Mouse (Mus musculus) hindbrain, embryonic 14.5 days (tissue): ENCODE measurements around the gene Prr5. TPM values are rescaled to one million over a fixed set of nuclear protein-coding genes. Genes with fewer than 3 reads are reported as not detected.

Source experiments
- ATAC-seq: fragments of 200-750 bp; cut with Nextera tagmentation; 2 replicates; pipeline ENCODE4 v1.8.0; 2017; ENCODE audit warnings: moderate number of reproducible peaks, mild to moderate bottlenecking, moderate TSS enrichment, moderate library complexity; ENCODE audit not compliant: low FRiP score
- DNase-seq: peaks from one replicate; pipeline ENCODE4 v3.0.0-alpha.2; 2015; ENCODE audit warnings: low spot score
- H3K27ac ChIP-seq: fragments of 300-500 bp; sonication (generic); 2 replicates; pipeline ENCODE4 v1.5.1; 2014; ENCODE audit warnings: mild to moderate bottlenecking, moderate library complexity
- H3K27me3 ChIP-seq: fragments of 300-500 bp; sonication (generic); 2 replicates; pipeline ENCODE4 v1.6.1; 2014; ENCODE audit warnings: mild to moderate bottlenecking, low read length, mixed read lengths; ENCODE audit not compliant: control insufficient read depth, insufficient read depth
- H3K36me3 ChIP-seq: fragments of 300-500 bp; sonication (generic); replicated peaks from 2 replicates; pipeline ENCODE4 v1.6.1; 2014; ENCODE audit not compliant: control insufficient read depth, insufficient read depth
- H3K4me1 ChIP-seq: fragments of 300-500 bp; sonication (generic); replicated peaks from 2 replicates; pipeline ENCODE4 v1.6.1; 2014; ENCODE audit warnings: antibody characterized with exemption, low read length, mixed read lengths; ENCODE audit not compliant: control insufficient read depth, insufficient read depth
- H3K4me2 ChIP-seq: fragments of 300-500 bp; sonication (generic); replicated peaks from 2 replicates; pipeline ENCODE4 v1.6.1; 2014; ENCODE audit warnings: mild to moderate bottlenecking, moderate library complexity
- H3K4me3 ChIP-seq: fragments of 300-500 bp; sonication (generic); replicated peaks from 2 replicates; pipeline ENCODE4 v1.5.1; 2014; ENCODE audit warnings: mild to moderate bottlenecking, low read length
- H3K9ac ChIP-seq: fragments of 300-500 bp; sonication (generic); 2 replicates; pipeline ENCODE4 v1.6.1; 2014
- H3K9me3 ChIP-seq: fragments of 300-500 bp; sonication (generic); 2 replicates; pipeline ENCODE4 v1.6.1; 2016; ENCODE audit warnings: low read length; ENCODE audit not compliant: control insufficient read depth
- WGBS: fragments of 180-500 bp; shearing (Covaris S2); extraction: QIAGEN DNeasy Blood & Tissue Kit; methylation state at CpG from one replicate; pipeline ENCODE4 v1.1.7; 2014; 5-methylcytosine and 5-hydroxymethylcytosine counted together
- polyA plus RNA-seq: library from polyadenylated mRNA; unstranded; fragments of >200 nt; fragmentation: Nextera tagmentation; extraction: Ambion mirVana; gene quantifications from 2 replicates; pipeline ENCODE4 v1.2.1, GENCODE M21; 2014

The Prr5 gene
- polyA plus RNA-seq, 1 experiment from 2014 or later, result 27.1 TPM

GRCm38 (mm10) chr15:84672616-84673015 lies 3.2 kb downstream of the Prr5 start:
- Histone ChIP-seq H3K27ac (no peak overlapping the region), H3K4me3 (no peak overlapping the region), H3K36me3 (no peaks in the 10 kb centered on the region), H3K4me2 (no peak overlapping the region), H3K4me1 (no peaks in the 10 kb centered on the region), H3K9ac (no peak overlapping the region), H3K27me3 (no peaks in the 10 kb centered on the region), H3K9me3 (no peaks in the 10 kb centered on the region)
- no peak for DNase-seq
- ATAC-seq, result no peak
- 64% methylated on average over 3 of the region's 3 CpGs for WGBS

- Histone ChIP-seq H3K27me3 (no peaks in the 10 kb centered on the region), H3K9ac (no peak overlapping the region), H3K4me1 (no peaks in the 10 kb centered on the region), H3K4me3 (no peak overlapping the region), H3K27ac (no peak overlapping the region), H3K4me2 (no peak overlapping the region), H3K36me3 (no peaks in the 10 kb centered on the region), H3K9me3 (no peaks in the 10 kb centered on the region)
- WGBS, result 71% methylated on average over 11 of the region's 11 CpGs
- DNase-seq (no peak), ATAC-seq (no peak)
Measured at GRCm38 (mm10) chr15:84674329-84675067, 5.1 kb downstream of the Prr5 start.

GRCm38 (mm10) chr15:84675317-84675716 lies 5.9 kb downstream of the Prr5 start:
- Histone ChIP-seq H3K4me3 (no peak overlapping the region), H3K4me2 (no peak overlapping the region), H3K9ac (no peak overlapping the region), H3K27ac (no peak overlapping the region), H3K4me1 (peaks cover 1% of the 10 kb centered on the region; the same call in 1 of the 2 replicates), H3K27me3 (peaks cover 5% of the 10 kb centered on the region), H3K9me3 (no peaks in the 10 kb centered on the region), H3K36me3 (no peaks in the 10 kb centered on the region)
- ATAC-seq (no peak), DNase-seq (no peak)
- 80% methylated on average over 8 of the region's 8 CpGs for WGBS

- H3K4me1 ChIP-seq, result peaks cover 19% of the 10 kb centered on the region
- no peak overlapping the region for H3K4me3 ChIP-seq
- H3K36me3 ChIP-seq, result no peaks in the 10 kb centered on the region
- H3K9me3 ChIP-seq, result no peaks in the 10 kb centered on the region
- ATAC-seq, result no peak
- H3K4me2 ChIP-seq, result no peak overlapping the region
- no peak overlapping the region for H3K9ac ChIP-seq
- no peak for DNase-seq
- peaks cover 22% of the 10 kb centered on the region for H3K27me3 ChIP-seq
- H3K27ac ChIP-seq, result no peak overlapping the region
- WGBS, result 74% methylated on average over 11 of the region's 11 CpGs
Measured at GRCm38 (mm10) chr15:84677943-84678342, 8.5 kb downstream of the Prr5 start.

- no peaks in the 10 kb centered on the region for H3K9me3 ChIP-seq
- ATAC-seq (no peak), DNase-seq (no peak)
- no peaks in the 10 kb centered on the region for H3K36me3 ChIP-seq
- no peak overlapping the region for H3K4me2 ChIP-seq
- 96% methylated on average over 4 of the region's 4 CpGs for WGBS
- H3K4me3 ChIP-seq, result no peak overlapping the region
- no peak overlapping the region for H3K27ac ChIP-seq
- H3K4me1 ChIP-seq, result peaks cover 19% of the 10 kb centered on the region
- no peak overlapping the region for H3K9ac ChIP-seq
- H3K27me3 ChIP-seq, result peaks cover 22% of the 10 kb centered on the region
Measured at GRCm38 (mm10) chr15:84679090-84679489, 9.7 kb downstream of the Prr5 start.

GRCm38 (mm10) chr15:84679794-84680193 lies 10.4 kb downstream of the Prr5 start:
- H3K9me3 ChIP-seq, result no peaks in the 10 kb centered on the region
- H3K4me3 ChIP-seq, result no peak overlapping the region
- peaks cover 22% of the 10 kb centered on the region for H3K27me3 ChIP-seq
- H3K36me3 ChIP-seq, result no peaks in the 10 kb centered on the region
- DNase-seq (no peak), ATAC-seq (no peak)
- no peak overlapping the region for H3K4me2 ChIP-seq
- no peak overlapping the region for H3K9ac ChIP-seq
- peaks cover 19% of the 10 kb centered on the region for H3K4me1 ChIP-seq
- no peak overlapping the region for H3K27ac ChIP-seq
- WGBS, result 84% methylated on average over 3 of the region's 3 CpGs

GRCm38 (mm10) chr15:84680545-84681454 lies 11.4 kb downstream of the Prr5 start:
- DNase-seq (no peak), ATAC-seq (peak; percentile 19; the same call in 1 of the 2 replicates)
- Histone ChIP-seq H3K4me2 (peak overlapping the region; percentile 96), H3K9me3 (no peaks in the 10 kb centered on the region), H3K27me3 (peaks cover 22% of the 10 kb centered on the region), H3K4me3 (peak overlapping the region; percentile 48), H3K9ac (peak overlapping the region; percentile 46), H3K4me1 (peaks cover 19% of the 10 kb centered on the region), H3K27ac (0 out of 2 replicates have a peak overlapping the region, but pooled peaks have one; percentile 9), H3K36me3 (no peaks in the 10 kb centered on the region)
- WGBS, result 1% methylated on average over 64 of the region's 77 CpGs

- peak overlapping the region; percentile 48 for H3K4me3 ChIP-seq
- H3K27me3 ChIP-seq, result peaks cover 22% of the 10 kb centered on the region
- ATAC-seq (no peak), DNase-seq (no peak)
- H3K4me2 ChIP-seq, result peak overlapping the region; percentile 96
- H3K4me1 ChIP-seq, result peaks cover 19% of the 10 kb centered on the region
- H3K9ac ChIP-seq, result peak overlapping the region; percentile 46
- H3K36me3 ChIP-seq, result no peaks in the 10 kb centered on the region
- no peaks in the 10 kb centered on the region for H3K9me3 ChIP-seq
- 2% methylated on average over 29 of the region's 31 CpGs for WGBS
- 0 out of 2 replicates have a peak overlapping the region, but pooled peaks have one; percentile 9 for H3K27ac ChIP-seq
Measured at GRCm38 (mm10) chr15:84681455-84682193, 12.2 kb downstream of the Prr5 start.

GRCm38 (mm10) chr15:84682206-84682605 lies 12.8 kb downstream of the Prr5 start:
- Histone ChIP-seq H3K9me3 (no peaks in the 10 kb centered on the region), H3K4me3 (no peak overlapping the region), H3K9ac (no peak overlapping the region), H3K27me3 (peaks cover 22% of the 10 kb centered on the region), H3K4me1 (peaks cover 19% of the 10 kb centered on the region), H3K36me3 (no peaks in the 10 kb centered on the region), H3K4me2 (peak overlapping the region; percentile 96; the same call in 1 of the 2 replicates), H3K27ac (no peak overlapping the region)
- ATAC-seq (no peak), DNase-seq (no peak)
- 75% methylated on average over 3 of the region's 3 CpGs for WGBS
